Mouse (Mus musculus): ENCODE measurements around the gene Dppa4.

Dppa4 gene

DNA sequence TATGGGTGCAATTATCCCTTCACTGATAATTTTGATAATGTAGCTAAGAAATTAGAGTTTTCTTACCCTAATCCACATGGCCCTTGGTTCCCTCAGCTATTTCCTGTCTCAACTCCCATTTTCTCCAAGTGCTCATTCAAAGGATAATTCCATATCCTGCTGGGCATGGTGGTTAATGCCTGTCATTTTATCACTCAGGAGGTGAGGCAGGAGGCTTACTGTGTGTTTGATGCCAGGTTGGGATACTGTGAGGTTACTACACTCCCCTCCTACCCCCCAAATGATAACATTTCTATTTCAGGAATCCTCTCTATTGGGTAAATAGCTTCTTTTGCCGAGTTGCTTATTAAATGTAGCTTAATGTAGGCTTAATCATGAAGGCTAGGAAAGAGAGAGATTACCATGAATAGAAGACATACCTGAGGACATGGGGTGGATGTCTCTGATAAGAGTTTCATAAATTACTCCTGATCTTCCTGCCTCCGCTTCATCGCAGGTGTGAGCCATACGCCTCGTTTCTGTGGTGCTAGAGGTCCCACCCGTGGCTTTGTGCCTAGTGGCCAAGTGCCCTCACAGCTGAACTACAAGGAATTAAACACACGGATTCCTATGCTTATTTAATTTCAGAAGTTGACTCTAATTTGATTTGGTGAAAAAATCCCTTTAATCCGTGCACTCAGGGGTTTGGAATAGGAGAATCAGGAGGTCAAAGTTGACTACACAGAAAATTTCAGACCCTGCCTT lies 40.2 kb downstream of the Dppa4 start:
- no peak for DNase-seq (ENCODE audit: low spot score in 2 of 2)

DNA sequence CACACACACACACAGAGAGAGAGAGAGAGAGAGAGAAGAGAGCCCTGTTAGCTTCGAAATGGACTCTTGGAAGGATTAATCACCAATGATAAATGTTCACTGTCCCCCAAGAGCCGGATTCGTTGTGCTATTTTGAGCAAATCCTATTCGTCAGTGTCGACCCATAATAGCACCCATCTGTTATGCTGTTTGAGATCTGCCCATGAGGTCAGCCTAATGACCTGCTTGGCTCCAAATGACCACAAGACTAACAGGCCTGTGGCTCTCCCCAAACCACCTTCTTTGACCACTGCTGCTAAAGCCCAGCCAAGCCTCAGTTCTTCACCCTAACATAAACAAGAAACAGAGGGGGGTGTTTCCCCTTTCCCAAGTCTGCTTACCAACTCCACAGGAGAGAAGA lies 43.4 kb downstream of the Dppa4 start:
- DNase-seq (ENCODE audit: low spot score in 2 of 2), result no peak

DNA sequence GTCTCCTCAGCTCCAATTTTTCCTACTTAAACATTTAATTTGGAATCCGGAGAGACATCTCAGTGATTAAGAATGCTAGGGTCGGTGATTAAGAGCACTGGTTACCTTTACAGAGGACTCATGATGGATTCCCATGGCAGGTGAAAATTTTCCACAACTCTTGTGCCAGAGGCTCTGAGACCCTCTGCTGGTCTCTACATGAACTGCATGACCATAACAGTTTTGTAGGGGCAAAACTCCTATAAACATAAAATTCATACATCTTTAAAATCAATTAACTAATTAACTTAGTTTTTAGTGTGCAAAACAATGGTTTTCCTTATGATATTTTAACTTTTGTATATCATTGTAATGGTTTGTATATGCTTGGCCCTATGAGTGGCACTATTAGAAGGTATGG lies 44.9 kb downstream of the Dppa4 start:
- DNase-seq (ENCODE audit: low spot score in 2 of 2), result no peak

DNA sequence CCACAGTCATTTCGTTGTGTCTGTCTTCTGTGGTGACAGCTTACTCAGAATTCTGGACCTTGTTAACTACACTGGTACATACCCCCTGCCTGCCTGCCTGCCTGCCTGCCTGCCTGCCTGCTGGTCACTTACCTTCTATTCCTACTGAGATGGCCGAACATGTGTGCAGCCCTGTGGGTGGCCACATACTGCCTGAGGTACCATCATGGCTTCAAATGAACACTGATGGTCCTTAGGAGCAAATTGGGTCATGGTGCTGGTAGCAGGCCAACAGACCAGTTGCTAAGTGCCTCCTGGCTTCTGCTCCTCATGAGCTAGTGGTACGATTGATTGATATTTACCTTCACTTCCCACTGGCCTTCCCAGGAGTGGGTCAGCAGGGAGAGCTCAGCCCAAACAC lies 48.3 kb downstream of the Dppa4 start:
- no peak for DNase-seq (ENCODE audit: low spot score in 2 of 2)

DNA sequence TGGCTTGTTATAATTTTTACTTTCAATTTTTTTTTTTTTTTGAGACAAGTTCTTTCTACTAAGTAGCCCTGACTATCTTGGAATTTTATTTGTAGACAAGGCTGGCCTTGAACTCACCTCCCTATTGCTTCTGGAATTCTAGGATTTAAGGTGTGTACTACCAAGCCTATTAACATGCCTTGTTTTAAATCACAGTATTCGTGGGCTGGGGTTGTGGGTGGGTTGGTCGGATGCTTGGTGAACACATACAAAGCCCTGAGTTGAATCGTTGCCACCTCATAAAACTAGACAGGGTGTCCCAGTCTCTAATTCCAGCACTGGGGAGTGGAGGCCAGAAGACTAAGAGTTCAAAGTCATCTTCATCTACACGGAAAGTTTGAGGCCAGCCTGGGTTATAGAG lies 51.8 kb downstream of the Dppa4 start:
- no peak for DNase-seq (ENCODE audit: low spot score in 2 of 2)

Data from spleen, postnatal 14 days (tissue).